Mouse (Mus musculus) gastrocnemius, adult 2 months (tissue): Measurements from ENCODE around the gene Mtif3. TPM values are rescaled to one million over a fixed set of nuclear protein-coding genes. Genes with fewer than 3 reads are reported as not detected.
"Not testable (repeated sequence)": the region's sequence is repeated elsewhere in the genome, so short reads cannot be mapped to it uniquely, and the experiment has no call there.

Experiments used
- DNase-seq: peaks from one replicate; pipeline ENCODE4 v3.0.0; 2022
- H3K27ac ChIP-seq: fragments of 200-600 bp; 2 replicates; pipeline ENCODE4 v1.8.1; 2022; ENCODE audit warnings: mild to moderate bottlenecking
- H3K4me3 ChIP-seq: fragments of 200-600 bp; 2 replicates; pipeline ENCODE4 v1.8.1; 2022; ENCODE audit warnings: mild to moderate bottlenecking, moderate library complexity
- CTCF ChIP-seq: fragments of 200-600 bp; IDR thresholded peaks from 2 replicates; pipeline ENCODE4 v1.8.1; 2022; ENCODE audit warnings: antibody characterized with exemption, mild to moderate bottlenecking, moderate library complexity
- intact Hi-C: fragments of 180-260 bp; cut with DNase I; formaldehyde crosslinking; loops from one replicate; pipeline ENCODE4 v1.15.1; 2025
- total RNA-seq, 2 experiments: library from RNA; stranded (reverse); gene quantifications; 2 replicates each; pipeline ENCODE4 v1.2.3; 2021

Mtif3 gene
- total RNA-seq, 2 experiments from 2014 or later = 23.0 to 25.9 TPM

GRCm38 (mm10) chr5:146948041-146948507 lies 15.5 kb downstream of the Mtif3 start:
- no peak for DNase-seq
- peak overlapping the region; percentile 91 for H3K4me3 ChIP-seq
- H3K27ac ChIP-seq = peak overlapping the region; percentile 94
- intact Hi-C loops = loop anchor here (2.0 to 5.0 kb wide), 2 partner anchors 15 to 479 kb away; partner anchors contain the start of gene Mtif3
- no peak for TF ChIP-seq CTCF

DNA sequence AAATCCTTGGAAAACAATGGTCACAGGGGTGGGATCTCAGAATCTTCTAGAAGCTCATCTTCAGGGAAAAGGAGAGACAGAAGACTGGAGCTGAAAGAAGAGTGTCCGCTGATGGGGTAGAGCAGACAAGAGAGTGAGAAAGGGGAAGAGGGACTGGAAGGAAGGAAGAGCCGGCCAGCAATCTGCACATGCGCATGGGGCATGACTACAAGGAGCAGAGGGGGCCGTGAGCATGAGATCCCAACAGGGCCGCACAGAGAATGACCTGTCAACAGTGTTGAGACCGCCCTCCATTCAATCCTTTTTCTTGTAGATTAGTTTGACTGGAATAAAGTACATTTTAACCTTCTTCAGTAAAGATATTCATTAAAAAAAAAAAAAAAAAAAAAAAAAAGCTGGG lies 16.1 kb downstream of the Mtif3 start:
- intact Hi-C loops = loop anchor here (5.0 kb wide), 1 partner anchor 480 kb away; no protein-coding TSS in a partner anchor
- Histone ChIP-seq H3K27ac (no peak overlapping the region), H3K4me3 (no peak overlapping the region)
- TF ChIP-seq CTCF = no peak
- DNase-seq = no peak

- Histone ChIP-seq H3K4me3 (no peak overlapping the region), H3K27ac (no peak overlapping the region)
- intact Hi-C loops = loop anchor here (5.0 kb wide), 1 partner anchor 481 kb away; no protein-coding TSS in a partner anchor
- TF ChIP-seq CTCF = no peak
- no peak for DNase-seq
These were observed 16.9 kb downstream of the Mtif3 start for GRCm38 (mm10) chr5:146946682-146947081.

DNA sequence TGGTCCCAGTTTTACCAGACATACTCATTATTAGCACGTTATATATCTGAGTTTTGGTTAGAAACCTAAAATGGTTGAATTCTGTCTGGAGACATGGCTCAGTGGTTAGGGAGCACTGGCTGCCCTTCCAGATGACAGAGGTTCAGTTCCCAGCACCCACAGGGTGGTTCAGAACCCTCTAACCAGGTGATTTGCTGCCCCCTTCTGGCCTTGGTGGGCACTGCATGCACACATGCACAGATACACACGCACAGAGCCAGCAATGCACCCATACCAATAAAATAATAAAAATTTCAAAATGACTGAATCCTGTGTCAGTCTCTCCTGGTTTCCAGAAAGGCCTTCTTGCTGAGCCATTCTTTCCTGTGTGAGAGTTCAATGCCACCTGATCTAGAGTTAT lies 19.0 kb downstream of the Mtif3 start:
- no peak overlapping the region for H3K27ac ChIP-seq
- intact Hi-C loops = loop anchor here (5.0 kb wide), 1 partner anchor 38 kb away; no protein-coding TSS in a partner anchor
- no peak overlapping the region for H3K4me3 ChIP-seq
- peak; percentile 35 for TF ChIP-seq CTCF
- no peak for DNase-seq

DNA sequence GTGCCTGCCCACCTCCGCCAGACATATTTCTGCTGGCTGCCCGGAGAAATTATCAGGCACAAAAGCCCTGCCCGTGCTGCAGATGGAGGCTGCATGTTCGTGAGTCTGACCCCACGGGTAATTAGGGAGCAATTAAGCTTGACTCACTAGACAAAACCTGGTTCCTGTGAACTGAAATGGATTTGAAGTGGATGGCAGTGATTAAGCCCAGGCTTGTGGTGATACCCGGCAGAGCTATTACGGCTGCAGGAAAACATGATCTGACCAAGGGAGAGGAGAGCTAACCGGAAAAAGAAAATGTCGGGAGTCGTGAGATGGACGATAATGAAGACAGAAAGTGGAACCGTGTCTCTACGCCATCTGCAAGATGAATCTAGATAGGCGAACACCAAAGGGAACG lies 20.6 kb downstream of the Mtif3 start:
- DNase-seq = no peak
- no peak overlapping the region for H3K27ac ChIP-seq
- TF ChIP-seq CTCF = no peak
- intact Hi-C loops = loop anchor here (5.0 kb wide), 1 partner anchor 39 kb away; no protein-coding TSS in a partner anchor
- H3K4me3 ChIP-seq = no peak overlapping the region

DNA sequence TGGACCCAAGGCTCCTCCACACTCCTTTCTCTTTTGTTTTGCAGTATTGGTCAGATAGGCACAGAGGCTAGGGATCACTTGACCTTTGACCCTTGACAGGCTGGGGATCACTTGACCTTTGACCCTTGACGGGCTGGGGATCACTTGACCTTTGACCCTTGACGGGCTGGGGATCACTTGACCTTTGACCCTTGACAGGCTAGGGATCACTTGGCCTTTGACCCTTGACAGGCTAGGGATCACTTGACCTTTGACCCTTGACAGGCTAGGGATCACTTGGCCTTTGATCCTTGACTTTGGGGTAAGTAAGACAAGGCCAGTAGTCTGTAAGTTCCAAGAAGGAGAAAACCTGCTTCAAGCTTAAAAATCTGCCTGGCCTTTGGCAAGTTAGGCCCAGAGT lies 21.7 kb downstream of the Mtif3 start:
- DNase-seq, H3K4me3 ChIP-seq, H3K27ac ChIP-seq: not testable (repeated sequence)
- intact Hi-C loops = loop anchor here (5.0 kb wide), 1 partner anchor 40 kb away; no protein-coding TSS in a partner anchor

GRCm38 (mm10) chr5:146940219-146940618 lies 23.4 kb downstream of the Mtif3 start:
- DNase-seq = no peak
- Histone ChIP-seq H3K4me3 (no peak overlapping the region), H3K27ac (no peak overlapping the region)
- intact Hi-C loops = loop anchor here (1.0 to 5.0 kb wide), 2 partner anchors 42 to 287 kb away; no protein-coding TSS in a partner anchor
- TF ChIP-seq CTCF = peak; percentile 81

- no peak overlapping the region for H3K27ac ChIP-seq
- intact Hi-C loops = no loop called here
- H3K4me3 ChIP-seq = no peak overlapping the region
- peak; percentile 34 for TF ChIP-seq CTCF
- DNase-seq = no peak
These were observed 24.3 kb downstream of the Mtif3 start for GRCm38 (mm10) chr5:146939109-146939796.

DNA sequence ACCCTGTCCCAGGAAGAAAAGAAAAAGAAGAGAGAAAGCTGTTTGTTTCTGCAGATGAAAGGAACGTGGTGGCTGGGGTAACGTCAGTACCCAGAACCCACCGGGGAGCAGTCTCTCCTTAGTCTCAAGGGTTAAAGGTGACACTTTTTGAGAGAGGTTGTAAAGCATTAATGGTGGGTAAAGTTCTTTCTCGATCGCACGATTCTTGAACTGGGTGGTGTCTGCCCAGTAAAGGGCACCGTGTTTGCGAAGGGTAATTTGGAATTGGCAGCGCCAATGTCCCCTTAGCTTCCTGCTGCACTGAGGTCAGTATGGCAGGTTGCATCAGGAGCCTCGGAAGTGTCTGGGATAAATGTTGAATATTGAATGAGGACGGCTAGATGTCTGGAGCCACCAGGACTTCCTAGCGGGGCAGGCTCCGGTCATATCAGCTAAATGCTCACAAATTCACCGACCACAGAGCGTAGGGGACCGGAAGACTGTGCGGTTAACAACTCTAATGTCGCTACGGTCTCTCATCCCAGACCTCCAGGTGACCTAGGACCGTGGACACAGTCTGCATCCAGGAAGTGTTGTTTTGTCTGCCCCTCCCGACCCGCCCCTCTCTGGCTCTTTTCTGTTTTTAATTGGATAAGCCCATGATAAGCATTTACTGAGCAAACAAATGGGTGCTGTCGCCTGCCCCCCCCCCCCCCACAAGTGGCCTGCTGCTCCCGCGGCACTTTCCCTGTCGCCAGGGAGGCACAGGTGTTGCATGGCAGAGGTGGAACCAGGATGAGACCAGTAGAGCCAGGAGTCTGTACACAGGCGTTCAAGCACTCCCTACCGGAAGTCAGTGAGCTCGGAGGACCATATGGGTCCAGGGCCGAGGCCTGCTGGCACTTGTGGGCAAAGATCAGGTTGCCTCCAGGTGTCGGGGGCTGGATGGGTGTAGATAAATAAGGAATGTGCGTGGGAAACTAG lies 25.8 kb downstream of the Mtif3 start:
- TF ChIP-seq CTCF = no peak
- no peak overlapping the region for H3K4me3 ChIP-seq
- intact Hi-C loops = no loop called here
- DNase-seq = no peak
- no peak overlapping the region for H3K27ac ChIP-seq

- intact Hi-C loops = no loop called here
- Histone ChIP-seq H3K4me3 (no peak overlapping the region), H3K27ac (no peak overlapping the region)
- no peak for TF ChIP-seq CTCF
- no peak for DNase-seq
These were observed 30.1 kb downstream of the Mtif3 start for GRCm38 (mm10) chr5:146933466-146933865.

DNA sequence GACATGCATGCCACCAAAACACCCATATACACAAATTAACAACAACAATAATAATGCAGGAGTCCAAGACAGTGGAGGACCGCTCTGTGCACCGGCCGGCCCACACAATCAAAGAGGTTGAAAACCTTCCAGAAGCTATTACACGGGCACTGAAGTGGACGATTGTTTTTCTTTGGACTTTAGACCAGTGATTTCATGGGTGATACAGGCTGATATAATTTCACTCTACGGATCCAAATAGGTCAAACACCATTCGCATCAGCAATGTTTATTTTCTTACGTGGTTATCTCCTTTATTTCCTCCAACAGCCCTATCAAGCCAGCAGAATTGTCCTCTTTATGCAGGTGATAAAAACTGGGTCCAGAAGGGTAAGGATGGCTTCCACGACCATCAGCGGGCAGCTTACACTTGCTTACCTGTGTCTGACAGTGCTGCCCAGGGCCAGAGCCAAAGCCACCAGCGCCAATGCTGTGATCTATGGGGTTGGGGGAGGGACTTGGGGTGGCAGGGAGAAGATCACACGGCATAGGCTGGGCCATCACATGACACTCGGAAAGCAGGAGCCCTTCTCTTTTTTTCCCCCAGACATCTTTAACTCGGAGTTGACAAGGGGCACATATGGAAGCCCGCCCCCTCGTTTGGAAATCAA lies 31.6 kb downstream of the Mtif3 start:
- intact Hi-C loops = no loop called here
- no peak overlapping the region for H3K27ac ChIP-seq
- DNase-seq = no peak
- H3K4me3 ChIP-seq = no peak overlapping the region
- no peak for TF ChIP-seq CTCF

DNA sequence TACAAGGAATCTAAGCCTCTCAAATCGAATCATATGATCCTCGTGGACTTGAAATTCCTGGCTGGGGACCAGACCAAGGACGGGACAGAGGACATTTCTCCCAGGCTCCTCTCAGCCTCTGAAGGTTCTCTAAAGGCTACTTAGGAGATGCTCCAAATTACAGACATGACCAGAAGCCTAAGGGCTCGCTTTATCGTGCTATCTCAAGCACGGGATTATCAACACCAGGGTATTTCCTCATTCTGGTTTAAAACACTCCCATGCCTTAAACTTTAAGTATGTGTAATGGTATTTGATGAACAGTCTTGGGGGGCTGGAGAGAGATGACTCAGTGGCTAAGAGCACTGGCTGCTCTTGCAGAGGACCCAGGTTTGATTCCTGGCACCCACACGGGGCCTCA lies 32.2 kb downstream of the Mtif3 start:
- no peak overlapping the region for H3K27ac ChIP-seq
- TF ChIP-seq CTCF = no peak

More for the DNA sequence above, 32.2 kb downstream of the Mtif3 start:
- H3K4me3 ChIP-seq = no peak overlapping the region
- no peak for DNase-seq
- intact Hi-C loops = no loop called here
